Mouse (Mus musculus): ENCODE measurements around the gene 9230110F15Rik.
"Not testable (repeated sequence)": the region's sequence is repeated elsewhere in the genome, so short reads cannot be mapped to it uniquely, and the experiment has no call there.

9230110F15Rik gene

DNA sequence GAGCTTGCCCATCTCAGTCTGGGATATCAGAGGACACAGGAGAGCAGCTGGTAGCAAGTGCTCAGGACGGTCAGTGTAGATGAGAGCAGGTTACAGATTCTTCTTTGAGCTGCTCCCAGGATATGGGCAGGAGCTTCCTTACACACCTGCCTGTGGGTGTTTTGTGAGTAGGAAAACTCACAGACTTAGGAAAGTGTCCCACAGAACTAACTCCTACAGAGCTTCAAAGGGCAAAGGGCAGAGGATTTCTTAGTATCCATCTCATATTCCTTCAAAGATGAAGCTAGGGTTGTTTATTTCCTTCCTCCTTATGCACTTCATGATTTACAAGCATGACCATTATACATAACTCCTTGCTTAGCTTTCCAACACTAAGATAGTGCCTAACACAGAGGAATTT lies at the start of gene 9230110F15Rik:
9230110F15Rik (minus strand) TSS at position 101 of the 400 bp plus-strand sequence.
- no peak for DNase-seq

DNA sequence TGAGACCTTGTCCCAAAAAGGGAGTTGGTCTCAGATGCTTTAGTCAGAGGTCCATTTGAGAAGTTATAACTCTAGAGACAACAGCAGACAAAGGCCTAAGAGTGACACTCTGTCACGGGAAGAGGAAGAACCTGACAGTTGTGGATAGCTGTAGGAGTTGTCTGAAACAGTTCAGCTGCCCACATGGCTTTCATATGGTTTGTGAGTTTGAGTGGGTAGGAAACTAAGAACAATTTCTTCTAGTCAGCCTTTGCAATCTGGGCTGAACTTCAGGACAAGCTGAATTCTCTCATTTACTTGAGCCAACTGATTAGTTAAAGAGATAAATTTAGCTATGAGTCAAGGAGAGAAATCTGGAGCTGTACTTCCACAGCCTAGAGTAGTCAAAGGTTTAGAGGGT lies 49.2 kb upstream of the 9230110F15Rik start:
- not testable (repeated sequence) for DNase-seq

GRCm38 (mm10) chr9:35817881-35818280 lies 26.1 kb downstream of the 9230110F15Rik start:
- not testable (repeated sequence) for DNase-seq

- DNase-seq, result no peak
Observed at GRCm38 (mm10) chr9:35798146-35798545, 45.8 kb downstream of the 9230110F15Rik start.

DNA sequence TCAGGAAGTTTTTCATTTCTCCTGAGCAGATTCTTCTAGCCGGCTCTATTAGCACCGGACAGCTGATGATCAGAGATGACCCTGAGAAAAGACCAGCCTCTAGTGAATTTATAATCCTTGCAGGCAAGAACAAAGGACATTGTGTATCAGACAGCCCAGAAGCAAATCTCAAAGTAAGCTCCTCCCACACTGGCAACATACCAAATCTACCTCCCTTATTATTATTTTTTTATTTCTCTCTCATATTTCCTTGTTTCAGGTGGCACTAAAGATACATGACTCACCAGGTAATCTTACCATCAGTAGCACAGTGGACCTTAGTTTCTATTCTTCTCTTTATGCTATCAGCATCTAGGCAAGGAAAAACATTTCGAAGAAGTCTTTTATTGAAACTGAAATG lies 53.9 kb downstream of the 9230110F15Rik start, which contains the start of the genes Gm27235 and D730048I06Rik:
Gm27235 (minus strand) TSS at position 101 of the 400 bp plus-strand sequence.
D730048I06Rik (minus strand) TSS at position 112 of the 400 bp plus-strand sequence.
- DNase-seq, result no peak
